Mouse (Mus musculus): ENCODE results near the gene Hsd3b5. TPM values are rescaled to one million over a fixed set of nuclear protein-coding genes. Genes with fewer than 3 reads are reported as not detected.
"Not testable (repeated sequence)": the region's sequence is repeated elsewhere in the genome, so short reads cannot be mapped to it uniquely, and the experiment has no call there.

Gene Hsd3b5
- polyA plus RNA-seq (2014; fragmentation: Nextera tagmentation; extraction: Ambion mirVana), result not detected in 2 replicates

DNA sequence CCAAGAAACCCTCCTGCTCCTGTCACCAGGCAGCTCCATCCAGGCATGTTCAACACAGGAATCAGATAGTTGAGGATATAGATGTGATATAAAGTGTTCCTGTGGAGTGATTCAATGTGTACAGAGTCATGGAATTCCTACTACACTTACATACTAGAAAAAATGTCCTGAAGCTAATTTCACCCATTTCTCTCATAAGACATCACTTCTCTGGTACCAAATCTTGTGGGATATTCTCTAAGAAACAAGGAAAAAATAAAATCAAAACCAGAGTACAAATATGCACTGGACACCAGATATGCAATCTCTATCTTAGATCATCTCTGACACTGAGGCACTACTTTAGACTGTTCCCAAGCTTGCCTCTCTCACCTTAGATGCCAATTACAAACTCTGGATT lies at the start of gene Hsd3b5:
TSS of gene Hsd3b5 (minus strand) at position 101 of the 400 bp plus-strand sequence.
- Histone ChIP-seq H3K27ac (ENCODE audit: low read depth, low read length) (no peak within 1 kb of the TSS), H3K36me3 (ENCODE audit: control insufficient read depth, insufficient read depth, low read length) (no peaks in the 10 kb centered on the region), H3K9me3 (ENCODE audit: control insufficient read depth, low read length) (no peaks in the 10 kb centered on the region), H3K9ac (ENCODE audit: low read depth, low read length) (no peak within 1 kb of the TSS), H3K4me3 (ENCODE audit: low read length) (no peak within 1 kb of the TSS), H3K27me3 (ENCODE audit: control insufficient read depth, insufficient read depth, low read length) (no peaks in the 10 kb centered on the region), H3K4me2 (replicated peaks; ENCODE audit: low read depth, low read length) (no peak within 1 kb of the TSS), H3K4me1 (ENCODE audit: control insufficient read depth, insufficient read depth, low read length) (no peaks in the 10 kb centered on the region)
- no peak for ATAC-seq (ENCODE audit: low FRiP score, low TSS enrichment)

DNA sequence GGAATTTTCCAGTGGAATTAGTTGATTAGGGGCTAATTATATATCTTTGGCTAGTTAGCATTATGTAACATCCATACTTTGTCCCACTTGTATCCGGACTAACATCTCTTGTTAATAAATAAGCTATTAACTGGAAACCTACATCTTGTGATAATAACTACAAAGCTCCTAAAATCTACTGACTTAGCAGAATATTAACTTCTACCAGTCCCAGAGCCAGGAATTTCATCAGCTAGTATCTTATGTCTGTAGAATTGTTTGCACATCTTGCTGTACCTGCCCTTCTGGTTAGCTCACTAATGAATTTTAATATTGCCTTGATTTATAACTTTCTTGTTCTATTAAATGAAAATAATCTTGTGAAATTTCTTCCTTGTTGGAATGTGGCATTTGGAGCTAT lies 5.1 kb upstream of the Hsd3b5 start:
- Histone ChIP-seq H3K27me3 (ENCODE audit: control insufficient read depth, insufficient read depth, low read length) (no peaks in the 10 kb centered on the region), H3K9me3 (ENCODE audit: control insufficient read depth, low read length) (no peaks in the 10 kb centered on the region), H3K4me3 (ENCODE audit: low read length) (no peak overlapping the region), H3K4me2 (replicated peaks; ENCODE audit: low read depth, low read length) (no peak overlapping the region), H3K4me1 (ENCODE audit: control insufficient read depth, insufficient read depth, low read length) (no peaks in the 10 kb centered on the region), H3K9ac (ENCODE audit: low read depth, low read length) (no peak overlapping the region), H3K27ac (ENCODE audit: low read depth, low read length) (no peak overlapping the region), H3K36me3 (ENCODE audit: control insufficient read depth, insufficient read depth, low read length) (no peaks in the 10 kb centered on the region)
- 84% methylated on average over 1 of the region's 1 CpGs for WGBS
- no peak for ATAC-seq (ENCODE audit: low FRiP score, low TSS enrichment)

DNA sequence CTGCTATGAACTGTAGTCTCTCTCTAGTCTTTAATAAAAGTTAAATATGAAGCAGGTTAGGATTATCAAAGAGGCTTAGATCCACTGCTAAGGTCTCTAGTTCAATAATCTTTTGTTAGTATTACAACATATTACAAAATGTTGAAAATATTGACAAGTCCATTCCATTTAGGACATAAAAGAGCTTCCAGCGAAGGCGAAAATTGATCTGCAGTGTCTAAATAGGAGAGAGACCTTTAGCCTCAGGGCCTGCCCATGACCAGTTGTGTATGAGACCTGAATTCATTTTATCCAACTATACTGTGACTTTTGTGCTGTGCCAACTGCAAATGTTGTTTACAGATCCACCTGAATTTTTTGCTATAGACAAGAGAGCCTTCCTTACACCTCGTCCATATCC lies 419 bp downstream of the Hsd3b5 start:
- no peaks in the 10 kb centered on the region for H3K36me3 ChIP-seq (ENCODE audit: control insufficient read depth, insufficient read depth, low read length)
- H3K9ac ChIP-seq (ENCODE audit: low read depth, low read length), result no peak overlapping the region
- H3K4me2 ChIP-seq (replicated peaks; ENCODE audit: low read depth, low read length), result no peak overlapping the region
- H3K4me3 ChIP-seq (ENCODE audit: low read length), result no peak overlapping the region
- H3K4me1 ChIP-seq (ENCODE audit: control insufficient read depth, insufficient read depth, low read length), result no peaks in the 10 kb centered on the region
- H3K9me3 ChIP-seq (ENCODE audit: control insufficient read depth, low read length), result no peaks in the 10 kb centered on the region
- H3K27ac ChIP-seq (ENCODE audit: low read depth, low read length), result no peak overlapping the region
- no peaks in the 10 kb centered on the region for H3K27me3 ChIP-seq (ENCODE audit: control insufficient read depth, insufficient read depth, low read length)
- WGBS, result 85% methylated on average over 3 of the region's 3 CpGs
- no peak for ATAC-seq (ENCODE audit: low FRiP score, low TSS enrichment)

DNA sequence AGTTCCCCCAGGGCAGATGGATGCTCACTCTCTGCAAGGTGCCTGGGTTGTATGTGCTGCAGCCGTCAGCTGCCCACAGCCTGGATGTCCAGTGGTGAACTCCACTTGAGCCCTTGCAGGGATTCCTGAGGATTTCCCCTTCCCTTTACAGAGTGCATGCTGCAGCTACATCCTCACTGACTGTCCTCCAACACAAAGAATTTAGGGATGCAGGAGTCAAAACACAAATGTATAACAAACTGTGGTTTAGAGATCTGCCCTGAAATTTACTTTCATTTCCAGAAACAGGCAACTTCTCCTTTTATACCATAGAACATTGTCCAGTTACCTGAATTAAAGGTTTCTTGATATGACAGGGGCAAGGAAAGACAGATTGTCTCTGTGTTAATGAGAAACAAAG lies 13.3 kb downstream of the Hsd3b5 start:
- WGBS, result 86% methylated on average over 1 of the region's 1 CpGs

DNA sequence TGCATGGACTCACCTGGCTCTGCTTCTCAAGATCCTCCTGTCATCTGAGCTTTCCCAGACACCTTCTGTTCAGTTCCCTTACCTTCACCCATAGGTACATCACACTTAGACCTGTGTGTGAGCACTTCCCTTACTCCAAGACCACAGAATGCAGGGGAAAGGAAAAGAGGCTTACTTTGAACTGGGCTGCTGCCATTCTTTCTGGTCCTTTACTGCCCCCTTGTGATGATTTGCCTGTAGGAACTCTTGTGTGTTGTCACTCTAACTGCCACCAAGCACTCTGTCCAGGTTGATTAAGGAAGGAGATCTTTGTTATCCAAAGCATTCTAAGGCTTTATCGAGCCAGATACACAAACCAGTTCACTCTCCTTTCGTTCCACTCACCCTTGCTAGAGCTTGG lies 13.8 kb downstream of the Hsd3b5 start:
- WGBS, result 29% methylated on average over 2 of the region's 2 CpGs
- not testable (repeated sequence) for H3K4me3 ChIP-seq (ENCODE audit: low read length); H3K4me1 ChIP-seq (ENCODE audit: control insufficient read depth, insufficient read depth, low read length); H3K4me2 ChIP-seq (replicated peaks; ENCODE audit: low read depth, low read length); H3K27ac ChIP-seq (ENCODE audit: low read depth, low read length); H3K27me3 ChIP-seq (ENCODE audit: control insufficient read depth, insufficient read depth, low read length); ATAC-seq (ENCODE audit: low FRiP score, low TSS enrichment); H3K36me3 ChIP-seq (ENCODE audit: control insufficient read depth, insufficient read depth, low read length); H3K9me3 ChIP-seq (ENCODE audit: control insufficient read depth, low read length); H3K9ac ChIP-seq (ENCODE audit: low read depth, low read length)

More for the DNA sequence above, 13.3 kb downstream of the Hsd3b5 start:
- not testable (repeated sequence) for H3K4me3 ChIP-seq (ENCODE audit: low read length); H3K4me2 ChIP-seq (replicated peaks; ENCODE audit: low read depth, low read length); H3K9ac ChIP-seq (ENCODE audit: low read depth, low read length); H3K27ac ChIP-seq (ENCODE audit: low read depth, low read length); H3K4me1 ChIP-seq (ENCODE audit: control insufficient read depth, insufficient read depth, low read length); ATAC-seq (ENCODE audit: low FRiP score, low TSS enrichment); H3K27me3 ChIP-seq (ENCODE audit: control insufficient read depth, insufficient read depth, low read length); H3K9me3 ChIP-seq (ENCODE audit: control insufficient read depth, low read length); H3K36me3 ChIP-seq (ENCODE audit: control insufficient read depth, insufficient read depth, low read length)

DNA sequence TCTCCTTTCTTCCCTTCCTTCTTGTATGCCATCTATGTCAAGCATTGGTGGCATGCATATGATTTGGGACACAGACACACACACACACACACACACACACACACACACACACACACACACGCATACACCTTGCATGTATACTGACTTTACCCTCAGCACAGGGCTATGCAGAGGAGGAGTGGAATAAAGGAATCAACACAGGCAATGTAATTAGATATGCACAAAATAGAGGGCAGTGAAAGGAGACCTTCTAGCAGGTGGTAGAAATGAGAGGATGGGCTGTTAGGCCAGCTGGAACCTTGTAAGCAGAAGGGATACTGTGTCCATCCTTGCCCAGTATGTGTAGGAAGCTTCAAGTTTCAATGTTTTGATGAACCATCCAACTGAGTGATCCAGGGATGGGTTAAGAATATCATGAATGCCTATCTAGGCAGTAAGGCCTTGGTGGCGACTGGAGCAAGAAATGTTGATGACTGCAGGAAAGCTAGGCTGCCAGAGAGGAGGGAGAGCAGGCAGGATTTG lies 15.6 kb downstream of the Hsd3b5 start:
- not testable (repeated sequence) for H3K4me1 ChIP-seq (ENCODE audit: control insufficient read depth, insufficient read depth, low read length); H3K36me3 ChIP-seq (ENCODE audit: control insufficient read depth, insufficient read depth, low read length); H3K27me3 ChIP-seq (ENCODE audit: control insufficient read depth, insufficient read depth, low read length); H3K4me2 ChIP-seq (replicated peaks; ENCODE audit: low read depth, low read length); H3K9ac ChIP-seq (ENCODE audit: low read depth, low read length); H3K9me3 ChIP-seq (ENCODE audit: control insufficient read depth, low read length); H3K4me3 ChIP-seq (ENCODE audit: low read length)
- 53% methylated on average over 2 of the region's 2 CpGs for WGBS
- ATAC-seq (ENCODE audit: low FRiP score, low TSS enrichment), result peak; percentile 84
- H3K27ac ChIP-seq (ENCODE audit: low read depth, low read length), result peak overlapping the region; percentile 79; the same call in 1 of the 2 replicates

DNA sequence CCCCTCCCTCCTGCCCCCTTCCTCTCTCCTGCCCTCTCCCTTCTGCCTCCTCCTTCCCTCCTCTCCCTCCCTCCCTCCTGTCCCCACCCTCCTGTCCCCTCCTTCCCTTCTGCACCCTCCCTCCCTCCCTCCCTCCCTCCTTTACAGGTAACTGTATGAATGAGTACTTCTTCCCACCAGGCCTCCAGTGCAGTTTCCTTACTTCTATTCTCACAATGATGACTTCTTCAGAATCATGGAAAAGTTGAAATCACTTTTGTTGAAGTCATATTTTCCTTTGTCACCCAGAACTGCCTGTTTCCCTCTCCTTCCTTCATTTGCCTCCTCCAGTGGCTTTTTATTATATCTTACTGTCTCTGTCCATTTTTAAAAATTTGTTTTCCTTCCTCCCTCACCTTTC lies 16.1 kb downstream of the Hsd3b5 start:
- Histone ChIP-seq H3K9me3 (ENCODE audit: control insufficient read depth, low read length) (no peaks in the 10 kb centered on the region), H3K4me3 (ENCODE audit: low read length) (no peak overlapping the region), H3K4me1 (ENCODE audit: control insufficient read depth, insufficient read depth, low read length) (no peaks in the 10 kb centered on the region), H3K4me2 (replicated peaks; ENCODE audit: low read depth, low read length) (no peak overlapping the region), H3K27me3 (ENCODE audit: control insufficient read depth, insufficient read depth, low read length) (no peaks in the 10 kb centered on the region), H3K36me3 (ENCODE audit: control insufficient read depth, insufficient read depth, low read length) (no peaks in the 10 kb centered on the region), H3K9ac (ENCODE audit: low read depth, low read length) (no peak overlapping the region), H3K27ac (ENCODE audit: low read depth, low read length) (peak overlapping the region; percentile 79; the same call in 1 of the 2 replicates)
- peak; percentile 61 for ATAC-seq (ENCODE audit: low FRiP score, low TSS enrichment)

DNA sequence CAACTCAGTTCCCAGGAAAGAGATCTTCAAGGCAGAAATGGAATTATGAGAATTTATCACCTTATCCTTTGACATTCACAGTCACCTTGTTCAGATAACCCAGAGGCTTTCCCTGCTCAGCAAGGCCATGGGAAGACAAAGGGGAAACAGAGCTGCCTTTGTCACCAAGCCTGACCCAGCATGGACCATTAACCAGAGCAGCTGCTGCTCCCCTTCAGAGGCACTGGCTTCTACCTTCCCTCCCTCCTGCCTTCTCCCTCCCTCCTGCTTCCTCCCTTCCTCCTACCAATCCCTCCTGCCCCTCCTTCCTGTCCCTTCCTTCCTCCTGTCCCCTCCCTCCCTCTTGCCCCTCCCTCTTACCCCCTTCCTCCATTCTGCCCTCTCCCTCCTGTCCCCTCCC lies 16.5 kb downstream of the Hsd3b5 start:
- peak; percentile 85 for ATAC-seq (ENCODE audit: low FRiP score, low TSS enrichment)
- H3K27ac ChIP-seq (ENCODE audit: low read depth, low read length); H3K4me3 ChIP-seq (ENCODE audit: low read length); H3K27me3 ChIP-seq (ENCODE audit: control insufficient read depth, insufficient read depth, low read length); H3K9me3 ChIP-seq (ENCODE audit: control insufficient read depth, low read length); H3K9ac ChIP-seq (ENCODE audit: low read depth, low read length); H3K4me2 ChIP-seq (replicated peaks; ENCODE audit: low read depth, low read length); H3K36me3 ChIP-seq (ENCODE audit: control insufficient read depth, insufficient read depth, low read length); H3K4me1 ChIP-seq (ENCODE audit: control insufficient read depth, insufficient read depth, low read length): not testable (repeated sequence)

DNA sequence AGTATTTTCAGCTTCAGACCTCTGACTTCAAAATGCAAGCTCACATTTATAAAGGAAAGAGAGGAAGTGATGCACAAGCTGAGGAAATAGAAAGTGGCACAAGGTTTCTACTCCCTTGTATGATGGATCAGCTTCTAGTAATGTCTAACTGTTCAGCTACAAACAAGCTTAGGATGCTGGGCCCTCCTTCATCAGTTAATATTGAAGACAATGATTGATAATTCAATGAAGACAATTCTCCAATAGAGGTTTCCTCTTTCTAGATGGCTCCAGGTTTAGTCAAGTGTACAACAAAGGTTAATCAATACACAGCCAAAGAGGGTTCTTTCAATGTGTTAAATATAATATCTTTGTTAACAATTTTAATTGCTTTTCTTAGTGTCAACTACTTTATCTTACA lies 41.3 kb downstream of the Hsd3b5 start, which contains the start of gene Gm10681:
TSS of gene Gm10681 (minus strand) at position 101 of the 400 bp plus-strand sequence.
- no peak for ATAC-seq (ENCODE audit: low FRiP score, low TSS enrichment)
- H3K9ac ChIP-seq (ENCODE audit: low read depth, low read length), result no peak within 1 kb of the TSS
- H3K27me3 ChIP-seq (ENCODE audit: control insufficient read depth, insufficient read depth, low read length), result no peaks in the 10 kb centered on the region
- no peaks in the 10 kb centered on the region for H3K4me1 ChIP-seq (ENCODE audit: control insufficient read depth, insufficient read depth, low read length)
- no peaks in the 10 kb centered on the region for H3K36me3 ChIP-seq (ENCODE audit: control insufficient read depth, insufficient read depth, low read length)
- no peak within 1 kb of the TSS for H3K27ac ChIP-seq (ENCODE audit: low read depth, low read length)
- no peaks in the 10 kb centered on the region for H3K9me3 ChIP-seq (ENCODE audit: control insufficient read depth, low read length)
- no peak within 1 kb of the TSS for H3K4me3 ChIP-seq (ENCODE audit: low read length)
- no peak within 1 kb of the TSS for H3K4me2 ChIP-seq (replicated peaks; ENCODE audit: low read depth, low read length)

DNA sequence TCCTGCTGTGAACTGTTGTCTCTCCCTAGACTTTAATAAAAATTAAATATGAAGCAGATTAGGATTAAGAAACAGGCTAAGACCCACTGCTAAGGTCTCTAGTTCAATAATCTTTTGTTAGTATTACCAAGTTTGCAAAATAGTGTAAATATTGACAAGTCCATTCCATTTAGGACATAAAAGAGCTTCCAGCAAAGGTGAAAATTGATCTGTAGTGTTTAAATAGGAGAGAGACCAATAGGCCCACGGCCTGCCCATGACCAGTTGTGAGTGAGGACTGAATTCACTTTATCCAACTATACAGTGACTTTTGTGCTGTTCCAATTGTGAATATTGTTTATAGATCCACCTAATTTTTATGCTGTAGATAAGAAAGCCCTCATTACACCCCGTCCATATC lies 42.3 kb downstream of the Hsd3b5 start:
- Histone ChIP-seq H3K36me3 (ENCODE audit: control insufficient read depth, insufficient read depth, low read length) (no peaks in the 10 kb centered on the region), H3K9me3 (ENCODE audit: control insufficient read depth, low read length) (no peaks in the 10 kb centered on the region), H3K4me3 (ENCODE audit: low read length) (no peak overlapping the region), H3K9ac (ENCODE audit: low read depth, low read length) (no peak overlapping the region), H3K27ac (ENCODE audit: low read depth, low read length) (no peak overlapping the region), H3K4me2 (replicated peaks; ENCODE audit: low read depth, low read length) (no peak overlapping the region), H3K4me1 (ENCODE audit: control insufficient read depth, insufficient read depth, low read length) (no peaks in the 10 kb centered on the region), H3K27me3 (ENCODE audit: control insufficient read depth, insufficient read depth, low read length) (no peaks in the 10 kb centered on the region)
- 93% methylated on average over 2 of the region's 2 CpGs for WGBS
- no peak for ATAC-seq (ENCODE audit: low FRiP score, low TSS enrichment)

All from kidney, embryonic 14.5 days (tissue).